Mouse (Mus musculus): ENCODE measurements around the gene Sh3glb1.

DNA sequence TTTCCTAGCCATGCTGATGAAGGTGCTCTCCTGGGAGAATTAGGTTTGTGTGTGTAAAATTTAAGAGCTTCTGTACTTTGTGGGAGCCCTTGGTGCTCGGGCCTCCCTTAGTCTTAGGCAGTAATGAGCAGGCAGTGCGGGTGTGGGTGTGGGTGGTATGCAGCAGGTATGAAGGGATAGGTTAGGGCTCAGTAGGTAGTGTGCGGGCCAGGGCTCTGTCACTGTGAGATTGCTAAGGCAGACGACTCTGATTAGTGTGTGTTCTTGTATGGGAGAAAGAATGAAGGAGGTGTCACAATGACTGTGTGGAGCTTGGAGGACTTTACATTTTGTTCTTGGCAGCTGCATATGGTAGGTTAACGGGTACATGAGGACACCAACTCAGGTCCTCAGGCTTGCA lies 34.0 kb downstream of the Sh3glb1 start:
- TF ChIP-seq CTCF (IDR thresholded peaks at IDR 0.05; ENCODE audit: insufficient read depth, low read depth, low read length) (no peak), POLR2A (IDR thresholded peaks at IDR 0.05; ENCODE audit: insufficient read depth, low read depth, low read length) (no peak)
